Mouse (Mus musculus): ENCODE measurements at regions not wholly inside any gene's neighbourhood (a gene's known extent, or its start where the extent isn't known, plus 50 kb on each side); places are given as distances from the start of the nearest gene placed in this dataset.

DNA sequence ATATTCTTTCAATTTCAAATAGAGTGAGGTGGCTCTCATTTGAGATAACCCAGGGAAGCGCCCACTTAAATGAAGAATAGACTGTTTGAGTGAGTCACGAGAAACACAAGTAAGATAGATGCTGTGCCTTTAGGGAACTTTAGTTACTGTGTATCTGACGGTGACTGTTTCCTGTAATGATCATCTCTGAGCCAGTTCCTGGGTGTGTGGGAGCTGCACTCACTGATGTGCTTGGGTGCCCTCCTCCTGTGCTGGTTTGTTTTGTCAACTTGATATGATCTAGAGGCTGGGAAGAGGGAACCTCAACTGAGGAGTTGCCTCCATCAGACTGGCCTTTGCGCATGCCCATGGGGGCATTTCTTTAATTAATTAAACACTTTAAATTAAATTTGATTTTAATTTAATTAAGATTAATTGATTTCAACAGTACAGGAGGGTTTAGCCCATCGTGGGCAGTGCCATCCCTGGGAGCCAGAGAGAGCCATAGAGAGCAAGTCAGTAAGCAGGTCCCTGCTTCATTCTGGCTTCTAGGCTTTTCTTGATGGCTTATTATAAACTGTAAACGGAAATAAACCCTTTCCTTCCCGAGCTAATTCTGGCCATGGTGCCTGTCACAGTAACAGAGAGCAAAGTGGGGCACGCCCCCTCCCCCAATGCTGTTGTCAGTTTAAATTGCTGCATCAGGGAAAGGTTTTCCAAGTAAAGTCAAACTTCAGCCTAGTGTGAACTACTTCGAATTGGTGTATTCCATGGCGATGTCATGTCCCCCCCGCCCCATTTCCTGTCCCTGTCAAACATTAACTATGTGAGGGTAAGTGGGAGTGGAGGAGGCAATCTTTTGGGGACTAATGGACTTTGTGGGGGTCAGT lies 202.9 kb upstream of the Id2 start:
- no peak for DNase-seq (ENCODE audit: low spot score in 2 of 2)
- intact Hi-C loops (cut with DNase I): no loop called here

- no peak for DNase-seq (ENCODE audit: low spot score in 2 of 2)
- intact Hi-C loops (cut with DNase I): no loop called here
Measured at GRCm38 (mm10) chr12:25298766-25299165, 201.8 kb upstream of the Id2 start.

- no peak for DNase-seq (ENCODE audit: low spot score in 2 of 2)
- intact Hi-C loops (cut with DNase I): no loop called here
Measured at GRCm38 (mm10) chr12:25297960-25298359, 201.0 kb upstream of the Id2 start.

DNA sequence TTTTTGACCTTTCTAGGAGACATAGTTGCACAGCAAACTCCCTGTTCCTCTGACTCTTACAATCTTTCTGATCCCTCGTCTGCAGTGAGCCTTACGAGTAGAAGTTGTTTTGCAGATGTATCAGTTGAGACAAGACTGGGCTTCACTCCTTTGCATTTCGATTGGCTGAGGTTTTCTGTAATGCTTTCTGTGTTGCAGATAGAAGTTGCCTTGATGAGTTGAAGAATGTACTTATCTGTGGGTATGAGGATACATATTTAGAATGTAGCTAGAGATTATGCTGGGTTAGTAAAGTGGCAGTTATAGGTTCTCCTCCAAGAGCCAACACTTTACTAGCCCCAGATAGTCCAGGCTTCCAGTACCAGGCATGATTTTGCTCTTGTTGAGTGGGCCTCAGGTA lies 199.7 kb upstream of the Id2 start:
- no peak for DNase-seq (ENCODE audit: low spot score in 2 of 2)
- intact Hi-C loops (cut with DNase I): no loop called here

DNA sequence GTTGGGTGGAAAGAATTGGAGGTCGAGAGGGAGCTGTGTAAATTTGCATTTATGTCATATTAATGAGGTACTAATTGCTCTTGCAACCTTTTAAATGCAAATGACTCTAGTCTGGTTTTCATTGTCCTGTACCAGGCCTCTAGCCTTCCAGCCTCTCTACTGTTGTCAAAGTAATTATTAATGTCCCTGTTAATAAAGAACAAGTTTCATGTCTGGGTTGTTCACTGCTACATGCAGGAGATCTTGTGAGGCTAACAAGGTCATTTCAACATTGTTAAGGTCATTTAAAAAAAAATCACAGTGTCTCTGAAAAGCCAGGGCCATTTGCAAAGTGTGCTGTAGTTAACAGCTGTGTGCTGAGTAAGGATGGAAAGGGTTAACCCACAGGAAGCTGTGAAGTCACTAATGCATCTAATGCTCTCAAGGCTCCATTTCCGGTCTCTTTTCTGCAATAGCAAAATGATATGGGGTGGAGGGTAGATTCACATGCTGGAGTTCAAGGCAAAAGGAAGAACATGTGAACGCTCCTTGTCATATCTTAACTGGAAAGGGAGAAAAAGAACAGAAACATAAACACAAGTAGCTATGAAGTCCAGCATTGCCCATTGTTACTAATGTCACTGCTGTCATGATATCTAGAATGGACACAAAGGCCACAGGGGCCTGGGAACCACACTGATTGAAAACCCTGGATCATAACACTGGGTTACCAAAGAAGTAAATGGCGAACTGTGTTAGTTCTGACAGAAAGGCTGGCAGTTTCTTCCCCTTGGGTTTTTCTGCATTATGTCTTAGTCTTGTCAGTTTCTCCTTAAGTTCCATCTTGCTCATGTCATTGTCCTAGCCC lies 197.5 kb upstream of the Id2 start:
- intact Hi-C loops (cut with DNase I): no loop called here
- DNase-seq (ENCODE audit: low spot score in 2 of 2): no peak

GRCm38 (mm10) chr12:25293470-25294178 lies 196.7 kb upstream of the Id2 start:
- intact Hi-C loops (cut with DNase I): no loop called here

GRCm38 (mm10) chr12:25289381-25289780 lies 192.4 kb upstream of the Id2 start:
- DNase-seq (ENCODE audit: low spot score in 2 of 2): no peak

More at GRCm38 (mm10) chr12:25293470-25294178, 196.7 kb upstream of the Id2 start:
- DNase-seq (ENCODE audit: low spot score in 2 of 2): no peak

DNA sequence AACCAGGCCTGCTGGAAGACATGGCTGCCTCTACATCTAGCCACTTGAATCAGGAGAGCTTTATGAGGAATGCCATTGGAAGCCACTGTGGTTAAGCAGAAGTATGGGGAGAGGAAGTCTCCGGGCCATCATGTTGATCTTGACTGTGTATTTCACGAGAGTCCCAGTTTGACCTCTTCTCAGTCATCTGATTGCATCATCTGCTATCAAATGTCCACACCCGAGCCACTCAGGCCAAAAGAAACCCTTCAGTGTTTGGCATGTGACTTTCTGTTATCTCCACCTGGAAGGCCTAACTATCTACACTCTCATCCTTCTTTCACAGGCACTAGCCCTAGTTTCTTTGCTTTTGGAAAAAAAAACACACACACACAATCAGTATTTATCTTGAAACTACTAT lies 186.9 kb upstream of the Id2 start:
- no peak for DNase-seq (ENCODE audit: low spot score in 2 of 2)
- intact Hi-C loops (cut with DNase I): no loop called here

More at GRCm38 (mm10) chr12:25289381-25289780, 192.4 kb upstream of the Id2 start:
- intact Hi-C loops (cut with DNase I): no loop called here

- intact Hi-C loops (cut with DNase I): no loop called here
- DNase-seq (ENCODE audit: low spot score in 2 of 2): no peak
Measured at GRCm38 (mm10) chr12:25281438-25281837, 184.5 kb upstream of the Id2 start.

- no peak for DNase-seq (ENCODE audit: low spot score in 2 of 2)
- intact Hi-C loops (cut with DNase I): no loop called here
Measured at GRCm38 (mm10) chr12:25273631-25274305, 176.8 kb upstream of the Id2 start.

GRCm38 (mm10) chr12:25272752-25273125 lies 175.8 kb upstream of the Id2 start:
- intact Hi-C loops (cut with DNase I): no loop called here
- no peak for DNase-seq (ENCODE audit: low spot score in 2 of 2)

DNA sequence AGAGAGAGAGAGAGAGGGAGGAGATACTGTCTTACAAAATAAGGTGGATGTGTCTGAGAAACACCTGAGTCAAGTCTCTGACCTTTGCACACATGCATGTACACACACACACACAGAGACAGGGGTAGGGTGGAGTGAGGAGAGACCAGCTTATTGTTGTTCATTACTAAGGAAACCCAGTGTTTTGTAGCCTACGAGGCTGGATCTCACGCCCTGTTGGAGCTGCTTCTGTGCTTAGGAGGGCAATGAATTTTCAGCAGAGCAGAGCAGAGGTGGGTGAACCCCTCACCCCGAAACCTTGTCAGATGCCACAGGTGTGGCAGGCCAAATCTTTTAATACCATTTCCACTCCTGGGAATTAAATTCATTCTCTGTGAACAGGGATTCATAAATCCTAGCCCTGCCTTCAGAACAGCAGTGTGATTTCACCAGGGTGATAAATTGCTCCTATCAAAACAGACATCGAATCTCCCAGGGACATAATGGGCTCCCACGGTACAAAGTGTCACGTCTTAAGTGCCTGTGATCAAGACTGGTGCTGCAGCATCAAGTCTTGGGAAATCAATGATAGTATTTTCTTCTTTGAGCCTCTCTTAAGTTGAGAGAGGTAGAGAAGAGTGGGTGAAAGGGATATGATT lies 175.3 kb upstream of the Id2 start:
- DNase-seq (ENCODE audit: low spot score in 2 of 2): no peak
- intact Hi-C loops (cut with DNase I): no loop called here

GRCm38 (mm10) chr12:25269878-25270277 lies 172.9 kb upstream of the Id2 start:
- intact Hi-C loops (cut with DNase I): no loop called here
- DNase-seq (ENCODE audit: low spot score in 2 of 2): no peak

DNA sequence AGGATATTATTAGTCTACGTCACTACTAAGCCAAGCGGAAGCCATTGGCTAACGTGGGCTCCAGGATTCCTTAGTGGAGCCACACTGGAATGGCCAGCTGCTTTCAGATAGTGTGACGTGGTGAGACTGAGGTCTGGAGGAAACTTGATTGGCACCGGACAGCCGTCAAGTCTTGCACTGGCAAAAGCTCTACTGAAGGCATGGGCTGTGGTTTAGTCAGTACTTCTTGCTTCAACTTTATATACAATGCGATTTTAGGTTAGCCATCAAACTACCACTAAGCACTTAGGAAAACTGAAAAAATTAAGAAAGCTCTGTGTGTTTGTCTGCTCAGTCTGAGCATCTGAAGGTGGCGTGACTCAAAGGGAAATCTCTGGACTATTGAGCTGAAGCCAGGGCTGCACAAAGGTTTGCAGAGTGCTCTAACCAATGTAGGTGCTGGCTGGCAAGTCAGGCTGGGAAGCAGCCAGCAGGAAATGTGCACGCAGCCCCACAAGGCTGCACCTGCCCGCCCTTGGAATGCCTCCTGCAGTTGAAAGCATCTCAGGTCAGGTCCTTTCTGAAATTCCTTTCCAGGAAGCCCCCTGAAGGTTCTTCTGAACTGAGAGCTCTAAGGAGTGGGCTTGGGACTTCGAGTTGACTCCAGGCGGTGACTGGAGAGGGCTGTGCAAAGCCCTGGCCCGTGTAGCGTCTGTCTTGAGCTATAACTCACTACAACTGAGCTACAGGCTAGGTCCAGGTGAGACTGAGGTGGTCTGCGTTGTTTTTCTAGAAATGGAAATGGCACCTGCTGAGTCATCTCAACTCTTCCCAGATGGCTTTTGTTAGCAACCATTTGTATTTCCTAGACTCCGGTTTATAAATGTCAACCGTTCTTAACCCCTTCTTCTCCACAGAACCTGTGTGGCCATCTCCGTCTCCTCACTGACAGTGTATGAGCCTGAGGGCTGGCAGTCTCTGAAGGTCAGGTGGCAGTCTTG lies 172.2 kb upstream of the Id2 start:
- DNase-seq (ENCODE audit: low spot score in 2 of 2): no peak
- intact Hi-C loops (cut with DNase I): no loop called here

- intact Hi-C loops (cut with DNase I): no loop called here
- DNase-seq (ENCODE audit: low spot score in 2 of 2): no peak
Measured at GRCm38 (mm10) chr12:25268323-25268722, 171.4 kb upstream of the Id2 start.

DNA sequence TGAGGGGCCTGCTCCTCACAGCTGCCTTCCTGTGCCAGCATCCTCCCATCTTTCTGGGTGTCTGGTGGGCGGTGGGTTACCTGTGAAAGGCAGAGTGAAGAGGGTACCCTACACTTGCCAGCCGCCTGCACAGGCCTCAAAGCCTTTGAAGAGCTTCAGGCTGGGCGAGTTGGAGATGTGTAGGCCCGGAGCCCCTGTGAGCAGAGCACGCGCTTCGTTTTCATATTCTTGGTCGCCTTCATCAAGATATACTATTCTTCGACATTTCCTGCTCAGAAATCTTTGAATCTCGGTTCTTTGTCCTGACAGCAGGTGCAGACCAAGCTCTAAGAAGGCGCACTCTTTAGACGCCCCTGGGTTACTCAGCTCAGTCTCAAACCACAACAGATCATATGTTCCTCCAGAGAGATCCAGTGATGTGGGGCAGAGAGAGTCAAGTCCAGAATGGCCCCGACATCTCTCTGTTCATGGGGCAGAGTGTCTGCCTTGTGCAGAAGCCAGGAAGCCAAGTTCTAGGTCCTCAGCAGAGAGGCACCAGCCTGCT lies 170.7 kb upstream of the Id2 start:
- DNase-seq (ENCODE audit: low spot score in 2 of 2): no peak

GRCm38 (mm10) chr12:25266701-25267571 lies 170.0 kb upstream of the Id2 start:
- no peak for DNase-seq (ENCODE audit: low spot score in 2 of 2)
- intact Hi-C loops (cut with DNase I): no loop called here

More for the DNA sequence above, 170.7 kb upstream of the Id2 start:
- intact Hi-C loops (cut with DNase I): no loop called here
